Mouse (Mus musculus): Measurements from ENCODE around the gene Hacd2. TPM values are rescaled to one million over a fixed set of nuclear protein-coding genes. Genes with fewer than 3 reads are reported as not detected.

Gene Hacd2
- polyA plus RNA-seq (2015; fragmentation: Nextera tagmentation; extraction: Ambion mirVana), result 116 and 120 TPM in 2 replicates

DNA sequence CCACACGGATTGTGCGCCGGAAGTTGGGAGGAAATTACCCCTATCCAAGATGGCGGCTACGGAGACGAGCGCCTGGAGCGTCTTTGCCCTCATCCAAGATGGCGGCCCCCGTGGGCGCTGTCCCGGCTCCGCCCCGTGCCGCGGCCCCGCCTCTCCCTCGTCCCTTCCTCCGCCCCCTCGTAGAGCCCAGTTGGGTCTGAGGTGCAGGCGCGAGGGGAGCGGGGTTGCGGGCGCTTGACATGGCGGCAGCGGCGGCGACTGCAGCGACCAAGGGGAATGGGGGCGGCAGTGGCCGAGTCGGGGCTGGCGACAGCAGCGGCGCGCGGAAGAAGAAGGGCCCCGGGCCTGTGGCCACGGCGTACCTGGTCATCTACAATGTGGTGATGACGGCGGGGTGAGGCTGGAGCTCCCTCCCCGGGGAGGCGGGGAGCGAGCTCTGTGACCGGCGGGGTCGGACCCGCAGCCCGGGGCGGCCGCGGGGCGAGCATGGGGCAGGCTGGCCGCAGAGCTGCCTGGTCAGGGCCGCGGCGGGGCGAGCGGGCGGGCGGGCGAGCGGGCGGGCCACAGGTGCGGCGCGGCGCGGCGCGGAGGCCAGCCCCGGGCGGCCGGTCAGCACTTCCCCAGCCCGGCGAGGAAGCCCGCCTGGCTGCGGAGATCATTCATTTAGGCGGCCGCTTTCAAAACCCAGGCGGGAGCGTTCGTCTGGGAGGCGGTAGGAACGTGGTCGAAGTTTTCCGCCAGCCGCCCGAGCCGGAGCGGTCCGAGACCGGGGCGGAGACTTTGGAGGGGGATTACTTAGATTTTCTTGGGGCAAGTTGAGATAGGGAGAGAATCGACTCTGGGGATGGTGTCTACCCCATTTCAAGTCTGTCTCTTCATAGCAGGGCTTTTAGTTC lies at the start of gene Hacd2:
TSS of gene Hacd2 (plus strand) at position 187 of the 896 bp plus-strand sequence.
- H3K4me2 ChIP-seq (replicated peaks), result peak within 1 kb of the TSS; percentile 65
- H3K36me3 ChIP-seq, result 0 out of 2 replicates have a peak, but pooled peaks cover 3% of the 10 kb centered on the region
- under 1% methylated on average over 95 of the region's 97 CpGs for WGBS
- no peaks in the 10 kb centered on the region for H3K9me3 ChIP-seq (replicated peaks)
- peak; percentile 99 for ATAC-seq (ENCODE audit: insufficient number of reproducible peaks, low FRiP score, low TSS enrichment, low read depth)
- H3K27me3 ChIP-seq, result peaks cover 16% of the 10 kb centered on the region
- peak within 1 kb of the TSS; percentile 74 for H3K27ac ChIP-seq (replicated peaks)
- H3K4me3 ChIP-seq (replicated peaks), result peak within 1 kb of the TSS; percentile 97
- peak within 1 kb of the TSS; percentile 85 for H3K9ac ChIP-seq
- H3K4me1 ChIP-seq, result no peaks in the 10 kb centered on the region; the same call in 1 of the 2 replicates

DNA sequence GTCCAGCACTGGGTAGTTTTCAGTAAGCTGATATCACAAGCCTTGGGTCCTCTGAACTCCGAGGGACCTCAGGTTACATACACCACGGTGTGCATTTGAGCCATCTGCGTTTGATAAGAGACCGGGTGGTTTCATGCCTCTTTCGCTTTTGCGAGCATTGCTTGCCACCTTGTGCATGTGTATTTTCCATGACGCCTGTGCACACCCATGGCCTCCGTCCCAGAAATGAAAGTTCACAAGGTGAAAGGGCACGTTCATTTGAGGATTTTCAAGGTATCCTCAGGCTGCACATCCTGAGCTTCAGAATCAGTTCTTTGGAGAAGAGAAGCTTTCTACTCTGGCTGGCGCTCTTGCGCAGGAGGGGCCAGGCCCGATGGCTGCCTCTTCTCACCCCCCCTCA lies 49.8 kb upstream of the Hacd2 start:
- no peaks in the 10 kb centered on the region for H3K27me3 ChIP-seq
- H3K27ac ChIP-seq (replicated peaks), result no peak overlapping the region
- no peaks in the 10 kb centered on the region for H3K9me3 ChIP-seq (replicated peaks)
- no peak overlapping the region for H3K9ac ChIP-seq
- H3K36me3 ChIP-seq, result peaks cover 5% of the 10 kb centered on the region; the same call in 1 of the 2 replicates
- no peak overlapping the region for H3K4me2 ChIP-seq (replicated peaks)
- peaks cover 6% of the 10 kb centered on the region for H3K4me1 ChIP-seq
- no peak for ATAC-seq (ENCODE audit: insufficient number of reproducible peaks, low FRiP score, low TSS enrichment, low read depth)
- 55% methylated on average over 12 of the region's 12 CpGs for WGBS
- no peak overlapping the region for H3K4me3 ChIP-seq (replicated peaks)

DNA sequence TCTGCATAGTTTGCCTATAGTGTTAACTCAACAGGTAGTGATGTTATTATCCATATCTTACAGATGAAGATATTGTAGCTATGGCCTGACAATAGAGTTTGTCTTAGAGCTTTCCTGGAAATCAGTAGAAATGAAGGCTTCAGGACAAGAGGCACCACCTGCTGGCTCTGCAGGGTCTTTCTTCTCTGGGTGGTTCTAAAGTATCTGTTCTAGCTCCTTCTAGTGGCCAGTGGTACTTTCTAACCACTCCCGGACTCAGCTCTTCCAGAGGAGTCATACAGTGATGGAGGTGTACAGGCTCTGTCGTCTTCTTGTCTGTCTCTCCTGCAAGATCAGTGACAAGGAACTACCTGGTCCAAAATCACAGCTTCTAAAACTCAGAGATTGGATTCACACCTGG lies 46.7 kb upstream of the Hacd2 start:
- Histone ChIP-seq H3K9me3 (replicated peaks) (no peaks in the 10 kb centered on the region), H3K27ac (replicated peaks) (no peak overlapping the region), H3K36me3 (peaks cover 5% of the 10 kb centered on the region; the same call in 1 of the 2 replicates), H3K4me2 (replicated peaks) (no peak overlapping the region), H3K4me3 (replicated peaks) (no peak overlapping the region), H3K27me3 (no peaks in the 10 kb centered on the region), H3K9ac (no peak overlapping the region), H3K4me1 (peaks cover 5% of the 10 kb centered on the region; the same call in 1 of the 2 replicates)
- ATAC-seq (ENCODE audit: insufficient number of reproducible peaks, low FRiP score, low TSS enrichment, low read depth), result no peak
- WGBS, result 54% methylated on average over 2 of the region's 2 CpGs

DNA sequence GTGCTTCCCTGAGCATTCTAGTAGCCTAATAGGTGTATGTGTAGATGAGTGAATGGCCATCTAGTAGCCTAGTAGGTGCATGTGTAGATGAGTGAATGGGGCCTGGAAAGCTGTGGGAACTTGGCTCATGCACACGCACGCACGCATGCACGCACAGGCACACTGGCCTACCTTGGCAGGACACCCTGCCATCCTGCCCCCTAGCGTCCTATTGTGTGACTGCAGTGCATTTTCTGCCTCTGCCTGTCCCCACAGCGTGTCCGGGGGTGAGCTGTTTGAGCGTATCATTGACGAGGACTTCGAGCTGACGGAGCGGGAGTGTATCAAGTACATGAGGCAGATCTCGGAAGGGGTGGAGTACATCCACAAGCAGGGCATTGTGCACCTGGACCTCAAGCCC lies 45.6 kb upstream of the Hacd2 start:
- no peak overlapping the region for H3K9ac ChIP-seq
- H3K4me1 ChIP-seq, result peaks cover 5% of the 10 kb centered on the region; the same call in 1 of the 2 replicates
- no peak overlapping the region for H3K4me3 ChIP-seq (replicated peaks)
- H3K36me3 ChIP-seq, result peaks cover 5% of the 10 kb centered on the region; the same call in 1 of the 2 replicates
- H3K27ac ChIP-seq (replicated peaks), result no peak overlapping the region
- WGBS, result 81% methylated on average over 13 of the region's 13 CpGs
- no peaks in the 10 kb centered on the region for H3K9me3 ChIP-seq (replicated peaks)
- ATAC-seq (ENCODE audit: insufficient number of reproducible peaks, low FRiP score, low TSS enrichment, low read depth), result no peak
- no peak overlapping the region for H3K4me2 ChIP-seq (replicated peaks)
- H3K27me3 ChIP-seq, result no peaks in the 10 kb centered on the region

DNA sequence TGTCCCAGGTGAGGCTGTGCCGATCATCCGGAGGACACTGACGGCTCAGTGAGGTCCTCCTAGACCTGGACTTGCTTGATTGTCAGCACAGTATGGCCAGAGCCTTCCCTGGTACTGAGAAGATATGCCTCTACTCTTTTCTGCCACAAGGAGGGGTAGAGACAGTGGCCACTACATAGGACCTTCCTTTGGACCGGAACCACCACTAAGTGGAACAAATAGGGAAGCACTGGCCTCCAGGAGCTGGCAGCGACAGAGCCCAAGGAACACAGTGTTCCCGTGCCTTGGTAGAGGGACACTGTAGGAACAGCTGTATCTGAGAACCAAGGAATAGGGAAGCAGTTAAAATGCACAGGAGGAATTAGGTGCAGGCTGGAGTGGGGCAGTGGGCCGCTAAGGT lies 44.2 kb upstream of the Hacd2 start:
- H3K4me3 ChIP-seq (replicated peaks), result no peak overlapping the region
- WGBS, result 92% methylated on average over 7 of the region's 7 CpGs
- H3K27ac ChIP-seq (replicated peaks), result no peak overlapping the region
- H3K4me2 ChIP-seq (replicated peaks), result no peak overlapping the region
- H3K36me3 ChIP-seq, result peaks cover 5% of the 10 kb centered on the region; the same call in 1 of the 2 replicates
- H3K27me3 ChIP-seq, result no peaks in the 10 kb centered on the region
- H3K9me3 ChIP-seq (replicated peaks), result no peaks in the 10 kb centered on the region
- H3K4me1 ChIP-seq, result no peaks in the 10 kb centered on the region
- no peak overlapping the region for H3K9ac ChIP-seq
- ATAC-seq (ENCODE audit: insufficient number of reproducible peaks, low FRiP score, low TSS enrichment, low read depth), result no peak

DNA sequence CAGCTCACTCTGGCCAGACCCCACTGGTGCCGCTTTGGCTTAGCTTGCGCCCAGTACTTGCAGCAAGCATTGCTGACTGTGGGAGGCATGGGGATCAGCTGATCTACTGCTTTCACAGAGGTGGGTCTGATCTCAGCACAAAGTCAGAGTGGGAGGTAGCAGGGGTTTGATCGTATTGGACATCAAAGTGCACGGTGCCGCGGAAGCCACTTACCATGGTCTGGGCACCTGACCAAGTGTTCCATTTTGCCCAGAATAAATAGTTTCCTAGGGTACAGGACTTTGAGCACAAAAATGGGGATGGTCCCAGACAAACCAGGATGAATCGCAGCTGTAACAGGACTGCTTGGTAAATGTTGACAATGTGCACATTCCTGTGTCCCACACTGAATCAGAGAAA lies 41.2 kb upstream of the Hacd2 start:
- H3K27me3 ChIP-seq, result no peaks in the 10 kb centered on the region
- no peak overlapping the region for H3K27ac ChIP-seq (replicated peaks)
- peaks cover 9% of the 10 kb centered on the region for H3K4me1 ChIP-seq
- no peak overlapping the region for H3K4me2 ChIP-seq (replicated peaks)
- no peak overlapping the region for H3K9ac ChIP-seq
- no peak overlapping the region for H3K4me3 ChIP-seq (replicated peaks)
- no peak for ATAC-seq (ENCODE audit: insufficient number of reproducible peaks, low FRiP score, low TSS enrichment, low read depth)
- WGBS, result 83% methylated on average over 7 of the region's 7 CpGs
- peaks cover 5% of the 10 kb centered on the region; the same call in 1 of the 2 replicates for H3K36me3 ChIP-seq
- no peaks in the 10 kb centered on the region for H3K9me3 ChIP-seq (replicated peaks)

DNA sequence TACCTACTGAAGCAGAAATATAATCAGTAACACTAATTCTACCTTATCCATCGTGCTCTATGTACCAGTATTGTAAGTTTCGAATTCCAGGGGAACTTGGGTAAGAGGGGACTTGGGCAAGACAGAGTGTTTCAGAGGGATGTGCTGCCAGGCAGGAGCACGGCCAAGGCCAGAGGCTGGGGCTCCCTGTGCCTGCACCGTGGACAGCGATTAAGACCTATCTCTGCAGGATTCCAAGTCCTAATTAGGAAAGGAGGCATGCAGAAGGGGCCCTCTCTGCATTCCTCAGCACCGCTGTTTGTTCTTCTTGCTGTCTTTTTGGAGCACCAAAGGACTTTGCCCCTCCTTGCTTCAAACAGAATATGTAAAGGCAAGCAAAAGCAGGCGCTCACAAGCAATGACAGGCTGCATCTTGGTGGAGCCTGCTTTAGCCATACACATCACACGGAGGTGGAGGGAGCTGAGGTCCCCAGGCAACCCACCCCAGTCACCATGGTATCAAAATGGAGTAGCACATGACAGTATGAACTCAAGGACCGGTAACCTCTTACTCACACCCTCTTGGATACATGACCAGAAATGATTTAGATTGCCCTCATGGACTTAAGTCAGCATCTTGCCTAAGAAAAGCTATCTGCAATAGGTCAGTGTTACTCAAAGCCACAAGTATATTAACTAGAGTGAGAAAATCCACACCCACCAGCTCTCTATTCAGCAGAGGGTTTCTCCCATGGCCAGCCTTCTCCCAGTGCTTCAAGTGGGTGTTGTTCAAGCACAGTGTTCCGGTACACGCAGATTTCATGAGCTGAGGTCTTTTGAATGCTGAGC lies 37.8 kb upstream of the Hacd2 start:
- Histone ChIP-seq H3K4me1 (peaks cover 9% of the 10 kb centered on the region), H3K4me3 (replicated peaks) (no peak overlapping the region), H3K9me3 (replicated peaks) (no peaks in the 10 kb centered on the region), H3K36me3 (no peaks in the 10 kb centered on the region), H3K9ac (no peak overlapping the region), H3K27me3 (no peaks in the 10 kb centered on the region), H3K27ac (replicated peaks) (peak overlapping the region; percentile 22; the same call in 1 of the 2 replicates), H3K4me2 (replicated peaks) (no peak overlapping the region)
- 41% methylated on average over 11 of the region's 11 CpGs for WGBS
- no peak for ATAC-seq (ENCODE audit: insufficient number of reproducible peaks, low FRiP score, low TSS enrichment, low read depth)

DNA sequence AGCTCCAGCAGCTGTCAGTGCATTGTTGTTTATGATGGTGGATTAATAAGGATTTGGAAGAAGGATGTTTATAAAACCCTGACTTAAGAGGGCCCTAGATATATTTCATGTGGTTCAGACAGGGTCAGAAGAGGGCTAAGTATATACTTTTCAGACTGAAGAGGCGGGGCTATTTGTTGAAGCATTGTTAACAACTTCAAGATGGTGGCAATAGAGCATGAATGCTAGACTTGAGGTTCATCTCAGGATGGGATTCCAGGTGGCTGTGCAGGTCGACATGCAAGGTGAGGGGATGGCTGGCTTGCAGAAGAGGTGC lies 37.2 kb upstream of the Hacd2 start:
- Histone ChIP-seq H3K36me3 (no peaks in the 10 kb centered on the region), H3K4me2 (replicated peaks) (no peak overlapping the region), H3K4me3 (replicated peaks) (no peak overlapping the region), H3K9ac (no peak overlapping the region), H3K4me1 (peaks cover 9% of the 10 kb centered on the region), H3K27me3 (no peaks in the 10 kb centered on the region), H3K9me3 (replicated peaks) (no peaks in the 10 kb centered on the region), H3K27ac (replicated peaks) (no peak overlapping the region)
- ATAC-seq (ENCODE audit: insufficient number of reproducible peaks, low FRiP score, low TSS enrichment, low read depth), result no peak
- WGBS, result 62% methylated on average over 2 of the region's 2 CpGs

DNA sequence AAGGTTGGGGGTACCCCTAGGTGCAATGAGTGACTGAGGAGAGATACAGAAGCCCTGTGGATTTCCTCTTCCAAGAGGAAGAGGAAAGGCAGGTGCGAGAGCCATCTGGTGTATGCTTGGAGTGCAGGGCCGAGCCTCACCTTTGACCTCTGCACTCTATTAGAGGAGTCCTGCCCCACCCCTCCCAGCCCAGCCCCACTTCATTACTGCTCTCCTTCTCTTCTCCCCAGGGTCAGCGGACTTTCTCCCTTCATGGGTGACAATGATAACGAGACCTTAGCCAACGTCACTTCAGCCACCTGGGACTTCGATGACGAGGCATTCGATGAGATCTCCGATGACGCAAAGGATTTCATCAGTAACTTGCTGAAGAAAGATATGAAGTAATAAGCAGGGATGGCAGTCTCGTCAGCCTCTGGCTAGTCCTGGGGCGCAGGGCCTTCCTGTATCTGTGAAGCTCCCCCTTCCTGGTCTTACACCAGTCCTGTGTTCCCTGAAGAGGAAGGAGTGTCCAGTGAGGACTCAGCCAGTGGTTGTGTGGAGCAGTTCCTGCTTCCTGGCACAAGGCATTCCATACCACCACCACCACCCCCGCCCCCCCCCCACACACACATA lies 35.9 kb upstream of the Hacd2 start:
- no peak overlapping the region for H3K27ac ChIP-seq (replicated peaks)
- H3K4me2 ChIP-seq (replicated peaks), result no peak overlapping the region
- H3K4me1 ChIP-seq, result peaks cover 9% of the 10 kb centered on the region
- no peak overlapping the region for H3K4me3 ChIP-seq (replicated peaks)
- 88% methylated on average over 13 of the region's 13 CpGs for WGBS
- ATAC-seq (ENCODE audit: insufficient number of reproducible peaks, low FRiP score, low TSS enrichment, low read depth), result no peak
- H3K36me3 ChIP-seq, result no peaks in the 10 kb centered on the region
- H3K9me3 ChIP-seq (replicated peaks), result no peaks in the 10 kb centered on the region
- no peak overlapping the region for H3K9ac ChIP-seq
- no peaks in the 10 kb centered on the region for H3K27me3 ChIP-seq

DNA sequence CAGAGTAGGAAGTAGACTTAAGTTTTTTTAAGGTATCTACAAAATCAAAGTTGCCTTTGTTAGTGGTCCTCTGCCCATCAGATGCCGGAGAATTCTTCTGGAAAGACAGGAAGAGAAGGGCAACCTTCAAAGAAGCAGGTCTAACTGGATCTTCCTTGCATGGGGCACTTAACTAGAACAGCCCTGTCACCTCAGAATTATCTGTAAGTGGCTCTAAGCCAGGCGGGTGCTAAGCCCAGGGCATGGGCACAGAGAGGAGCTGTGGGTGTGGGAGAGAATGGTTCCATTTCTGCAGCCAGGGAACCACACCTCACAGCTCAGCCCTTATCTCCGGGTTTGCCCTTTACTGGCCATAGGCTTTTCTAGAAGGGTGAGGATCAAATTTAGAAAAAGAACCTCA lies 30.9 kb upstream of the Hacd2 start:
- H3K4me3 ChIP-seq (replicated peaks), result no peak overlapping the region
- no peaks in the 10 kb centered on the region for H3K9me3 ChIP-seq (replicated peaks)
- H3K27ac ChIP-seq (replicated peaks), result no peak overlapping the region
- peaks cover 15% of the 10 kb centered on the region for H3K4me1 ChIP-seq
- no peak for ATAC-seq (ENCODE audit: insufficient number of reproducible peaks, low FRiP score, low TSS enrichment, low read depth)
- H3K27me3 ChIP-seq, result no peaks in the 10 kb centered on the region
- H3K9ac ChIP-seq, result no peak overlapping the region
- no peak overlapping the region for H3K4me2 ChIP-seq (replicated peaks)
- H3K36me3 ChIP-seq, result no peaks in the 10 kb centered on the region
- WGBS, result 48% methylated on average over 3 of the region's 3 CpGs

DNA sequence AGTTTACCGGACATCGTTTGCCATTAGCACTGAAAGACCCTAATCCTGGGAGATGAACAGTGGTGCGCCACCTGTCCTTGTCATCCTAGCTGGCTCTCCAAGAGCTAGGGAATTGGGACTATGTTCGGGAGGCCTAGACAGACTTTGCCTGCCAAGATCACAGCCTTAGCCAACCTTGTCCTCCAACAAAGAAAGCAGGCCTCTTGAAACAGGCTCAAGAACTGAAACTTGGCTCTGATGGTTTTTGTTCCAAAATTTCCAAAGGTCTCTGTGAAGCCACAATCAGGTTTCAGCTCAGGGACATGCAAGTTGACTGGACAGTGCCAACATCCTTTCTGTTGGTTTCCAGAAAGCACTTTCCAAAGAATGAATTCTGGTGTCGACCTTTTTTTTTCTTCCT lies 29.4 kb upstream of the Hacd2 start:
- no peaks in the 10 kb centered on the region for H3K27me3 ChIP-seq
- WGBS, result 85% methylated on average over 5 of the region's 5 CpGs

More for the DNA sequence above, 29.4 kb upstream of the Hacd2 start:
- no peak overlapping the region for H3K4me2 ChIP-seq (replicated peaks)
- ATAC-seq (ENCODE audit: insufficient number of reproducible peaks, low FRiP score, low TSS enrichment, low read depth), result no peak
- H3K9me3 ChIP-seq (replicated peaks), result no peaks in the 10 kb centered on the region
- no peaks in the 10 kb centered on the region for H3K36me3 ChIP-seq
- no peak overlapping the region for H3K9ac ChIP-seq
- H3K4me1 ChIP-seq, result peaks cover 18% of the 10 kb centered on the region
- H3K27ac ChIP-seq (replicated peaks), result no peak overlapping the region
- H3K4me3 ChIP-seq (replicated peaks), result no peak overlapping the region

Data from embryonic facial prominence, embryonic 15.5 days (tissue).